Mouse (Mus musculus): ENCODE data around the gene Pgr15l.

Pgr15l gene

DNA sequence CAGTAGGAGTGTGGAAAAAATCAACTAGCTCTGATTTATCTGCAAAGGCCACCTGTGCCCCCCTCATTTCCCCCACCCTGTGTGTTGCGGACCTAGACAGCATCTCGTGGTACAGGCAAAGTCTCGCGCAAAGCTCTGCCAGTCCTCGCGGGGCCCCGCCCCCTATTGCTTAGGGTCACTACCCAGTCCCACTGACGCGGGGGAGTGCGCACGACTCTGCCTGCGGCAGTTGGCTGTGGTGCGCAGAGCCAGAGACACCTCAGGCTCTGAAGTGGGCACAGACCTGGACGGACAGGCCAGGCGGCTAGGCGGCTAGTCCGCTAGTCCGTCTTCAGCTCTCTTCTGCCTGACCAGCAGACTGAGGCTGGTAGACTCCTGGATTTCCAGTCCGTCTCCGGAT lies at the start of gene Pgr15l:
Gene Pgr15l, plus strand, starts transcription at position 228 of the 400 bp plus-strand sequence.
- DNase-seq = no peak

DNA sequence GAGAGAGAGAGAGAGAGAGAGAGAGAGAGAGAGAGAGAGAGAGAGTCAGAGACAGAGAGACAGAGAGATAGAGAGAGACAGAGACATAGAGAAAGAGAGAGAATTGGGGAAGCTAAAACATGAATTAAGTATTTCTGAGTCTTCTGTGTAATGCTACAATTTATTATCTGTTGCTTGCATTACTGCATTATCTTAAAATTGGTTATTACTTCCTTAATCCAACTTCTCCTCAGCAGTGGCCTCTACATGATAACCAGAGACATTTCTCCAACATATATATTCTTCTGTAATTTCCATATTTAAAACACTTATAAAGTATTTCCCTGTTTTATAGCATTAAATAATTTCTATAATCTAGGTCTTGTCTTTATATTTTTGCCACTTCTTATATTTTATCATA lies 44.9 kb upstream of the Pgr15l start:
- DNase-seq = no peak

DNA sequence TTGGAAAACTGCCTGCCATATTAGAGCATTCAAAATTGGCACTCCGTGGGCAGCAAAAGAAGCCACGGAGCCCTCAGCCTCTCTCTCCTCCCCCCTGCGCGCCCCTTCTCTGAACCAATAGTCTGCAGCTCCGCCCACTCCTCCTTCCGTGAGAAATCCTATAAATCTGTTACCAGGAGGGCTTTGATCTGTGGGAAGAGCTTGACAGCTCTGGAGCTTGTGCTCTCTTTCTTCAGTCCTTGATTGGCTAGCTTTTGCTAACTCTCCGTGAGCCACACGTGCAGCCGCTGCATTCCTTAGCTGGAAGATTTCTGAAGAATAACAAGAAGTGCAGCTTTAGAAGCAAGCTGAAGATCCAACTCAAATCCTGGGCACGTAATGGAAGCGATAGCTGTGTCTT lies 2.6 kb upstream of the Pgr15l start:
- peak; percentile 3 for DNase-seq

All from right cerebral cortex, adult 18-20 months (tissue).